Mouse (Mus musculus): ENCODE results near the gene Ell.

DNA sequence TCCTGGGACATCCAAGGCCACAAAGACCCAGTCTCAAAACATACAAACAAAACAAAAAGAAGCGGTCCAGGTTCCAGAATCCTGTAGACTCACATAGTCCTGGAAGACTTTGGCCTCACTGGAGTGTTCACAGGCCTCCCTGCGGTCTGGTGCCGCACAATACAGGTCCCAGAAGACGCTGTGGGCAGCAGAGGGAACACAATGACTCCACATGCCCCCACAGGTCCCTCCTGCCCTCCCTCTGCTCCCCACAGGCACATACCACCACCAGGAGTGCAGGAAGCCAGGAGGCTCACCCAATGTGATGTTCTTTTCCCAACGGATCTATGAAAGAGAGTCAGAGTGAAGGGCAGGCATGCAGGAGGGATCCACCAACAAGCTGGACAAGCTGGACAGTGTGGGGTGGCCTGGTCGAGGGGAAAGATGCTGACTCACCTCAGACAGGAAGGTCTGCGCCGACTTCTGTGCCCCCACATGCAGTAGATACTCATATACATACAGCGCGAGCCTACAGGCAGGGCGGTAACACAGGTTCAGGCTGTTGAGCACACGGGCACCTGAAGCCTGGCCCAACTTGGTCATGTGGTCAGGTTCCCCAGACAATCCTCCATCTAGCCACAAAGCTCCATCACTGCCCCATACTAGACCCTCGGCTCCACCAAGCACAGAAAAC, 63.0 kb downstream of the Ell start:
- TF ChIP-seq POLR2A (IDR thresholded peaks at IDR 0.05; ENCODE audit: borderline replicate concordance, insufficient read depth, low read length) (no peak), CTCF (IDR thresholded peaks at IDR 0.05; ENCODE audit: borderline replicate concordance, insufficient read depth, low read depth, low read length) (no peak)
